Mouse (Mus musculus): ENCODE measurements at regions not wholly inside any gene's neighbourhood (a gene's known extent, or its start where the extent isn't known, plus 50 kb on each side); places are given as distances from the start of the nearest gene placed in this dataset.

- WGBS = 96% methylated on average over 4 of the region's 4 CpGs
- H3K27me3 ChIP-seq (replicated peaks; ENCODE audit: control insufficient read depth, insufficient read depth, low read length) = no peaks in the 10 kb centered on the region
- no peaks in the 10 kb centered on the region for H3K36me3 ChIP-seq (ENCODE audit: control insufficient read depth, insufficient read depth, low read length)
- no peak overlapping the region for H3K27ac ChIP-seq (ENCODE audit: insufficient read depth, low read depth, low read length)
- DNase-seq = no peak
- no peak for TF ChIP-seq CTCF (conservative IDR thresholded peaks at IDR 0.05; ENCODE audit: insufficient read depth, insufficient read length, low read depth, low read length)
- no peak for TF ChIP-seq POLR2A (IDR thresholded peaks at IDR 0.05; ENCODE audit: low read depth, low read length)
- no peaks in the 10 kb centered on the region for H3K4me1 ChIP-seq (ENCODE audit: control insufficient read depth, insufficient read depth, low read length)
- no peak overlapping the region for H3K4me3 ChIP-seq (ENCODE audit: insufficient read depth, low read depth, low read length)
Observed at GRCm38 (mm10) chr1:73077156-73077555, 61.4 kb upstream of the Tnp1 start.

GRCm38 (mm10) chr1:73075699-73076373 lies 60.1 kb upstream of the Tnp1 start:
- TF ChIP-seq POLR2A (IDR thresholded peaks at IDR 0.05; ENCODE audit: low read depth, low read length) (no peak), CTCF (conservative IDR thresholded peaks at IDR 0.05; ENCODE audit: insufficient read depth, insufficient read length, low read depth, low read length) (no peak)
- Histone ChIP-seq H3K36me3 (ENCODE audit: control insufficient read depth, insufficient read depth, low read length) (no peaks in the 10 kb centered on the region), H3K27ac (ENCODE audit: insufficient read depth, low read depth, low read length) (no peak overlapping the region), H3K4me3 (ENCODE audit: insufficient read depth, low read depth, low read length) (no peak overlapping the region), H3K27me3 (replicated peaks; ENCODE audit: control insufficient read depth, insufficient read depth, low read length) (no peaks in the 10 kb centered on the region), H3K4me1 (ENCODE audit: control insufficient read depth, insufficient read depth, low read length) (no peaks in the 10 kb centered on the region)
- WGBS = 93% methylated on average over 6 of the region's 6 CpGs
- DNase-seq = no peak

- no peaks in the 10 kb centered on the region for H3K4me1 ChIP-seq (ENCODE audit: control insufficient read depth, insufficient read depth, low read length)
- no peak overlapping the region for H3K27ac ChIP-seq (ENCODE audit: insufficient read depth, low read depth, low read length)
- no peak for TF ChIP-seq POLR2A (IDR thresholded peaks at IDR 0.05; ENCODE audit: low read depth, low read length)
- no peak for TF ChIP-seq CTCF (conservative IDR thresholded peaks at IDR 0.05; ENCODE audit: insufficient read depth, insufficient read length, low read depth, low read length)
- H3K27me3 ChIP-seq (replicated peaks; ENCODE audit: control insufficient read depth, insufficient read depth, low read length) = no peaks in the 10 kb centered on the region
- 88% methylated on average over 2 of the region's 2 CpGs for WGBS
- DNase-seq = no peak
- H3K4me3 ChIP-seq (ENCODE audit: insufficient read depth, low read depth, low read length) = no peak overlapping the region
- H3K36me3 ChIP-seq (ENCODE audit: control insufficient read depth, insufficient read depth, low read length) = no peaks in the 10 kb centered on the region
Observed at GRCm38 (mm10) chr1:73075159-73075558, 59.5 kb upstream of the Tnp1 start.

- no peaks in the 10 kb centered on the region for H3K27me3 ChIP-seq (replicated peaks; ENCODE audit: control insufficient read depth, insufficient read depth, low read length)
- no peak overlapping the region for H3K27ac ChIP-seq (ENCODE audit: insufficient read depth, low read depth, low read length)
Observed at GRCm38 (mm10) chr1:73074525-73074924, 58.8 kb upstream of the Tnp1 start.

GRCm38 (mm10) chr1:73072237-73072904 lies 56.7 kb upstream of the Tnp1 start:
- Histone ChIP-seq H3K4me1 (ENCODE audit: control insufficient read depth, insufficient read depth, low read length) (no peaks in the 10 kb centered on the region), H3K4me3 (ENCODE audit: insufficient read depth, low read depth, low read length) (no peak overlapping the region), H3K27ac (ENCODE audit: insufficient read depth, low read depth, low read length) (no peak overlapping the region), H3K27me3 (replicated peaks; ENCODE audit: control insufficient read depth, insufficient read depth, low read length) (no peaks in the 10 kb centered on the region), H3K36me3 (ENCODE audit: control insufficient read depth, insufficient read depth, low read length) (no peaks in the 10 kb centered on the region)
- WGBS = 60% methylated on average over 5 of the region's 5 CpGs
- TF ChIP-seq POLR2A (IDR thresholded peaks at IDR 0.05; ENCODE audit: low read depth, low read length) (no peak), CTCF (conservative IDR thresholded peaks at IDR 0.05; ENCODE audit: insufficient read depth, insufficient read length, low read depth, low read length) (no peak)
- DNase-seq = no peak

More at GRCm38 (mm10) chr1:73074525-73074924, 58.8 kb upstream of the Tnp1 start:
- no peak for TF ChIP-seq CTCF (conservative IDR thresholded peaks at IDR 0.05; ENCODE audit: insufficient read depth, insufficient read length, low read depth, low read length)
- no peak for TF ChIP-seq POLR2A (IDR thresholded peaks at IDR 0.05; ENCODE audit: low read depth, low read length)
- Histone ChIP-seq H3K4me3 (ENCODE audit: insufficient read depth, low read depth, low read length) (no peak overlapping the region), H3K4me1 (ENCODE audit: control insufficient read depth, insufficient read depth, low read length) (no peaks in the 10 kb centered on the region), H3K36me3 (ENCODE audit: control insufficient read depth, insufficient read depth, low read length) (no peaks in the 10 kb centered on the region)
- DNase-seq = no peak
- WGBS = 93% methylated on average over 3 of the region's 3 CpGs

- WGBS = 45% methylated on average over 2 of the region's 2 CpGs
- DNase-seq = no peak
- Histone ChIP-seq H3K36me3 (ENCODE audit: control insufficient read depth, insufficient read depth, low read length) (no peaks in the 10 kb centered on the region), H3K4me3 (ENCODE audit: insufficient read depth, low read depth, low read length) (no peak overlapping the region), H3K4me1 (ENCODE audit: control insufficient read depth, insufficient read depth, low read length) (no peaks in the 10 kb centered on the region), H3K27ac (ENCODE audit: insufficient read depth, low read depth, low read length) (no peak overlapping the region), H3K27me3 (replicated peaks; ENCODE audit: control insufficient read depth, insufficient read depth, low read length) (no peaks in the 10 kb centered on the region)
- TF ChIP-seq CTCF (conservative IDR thresholded peaks at IDR 0.05; ENCODE audit: insufficient read depth, insufficient read length, low read depth, low read length) (no peak), POLR2A (IDR thresholded peaks at IDR 0.05; ENCODE audit: low read depth, low read length) (no peak)
Observed at GRCm38 (mm10) chr1:73070126-73070525, 54.4 kb upstream of the Tnp1 start.
